Mouse (Mus musculus) kidney, embryonic 14.5 days (tissue): ENCODE measurements around the gene Il4ra. TPM values are rescaled to one million over a fixed set of nuclear protein-coding genes. Genes with fewer than 3 reads are reported as not detected.

ENCODE experiments used
- ATAC-seq: fragments of 200-750 bp; cut with Nextera tagmentation; 2 replicates; pipeline ENCODE4 v1.8.0; 2017; ENCODE audit warnings: moderate number of reproducible peaks, mild to moderate bottlenecking, moderate TSS enrichment, moderate library complexity; ENCODE audit not compliant: low FRiP score, low TSS enrichment
- H3K27ac ChIP-seq: fragments of 300-500 bp; sonication (generic); 2 replicates; pipeline ENCODE4 v1.5.1; 2014; ENCODE audit warnings: low read depth, mild to moderate bottlenecking, low read length, moderate library complexity, mixed read lengths
- H3K27me3 ChIP-seq: fragments of 300-500 bp; sonication (generic); 2 replicates; pipeline ENCODE4 v1.6.1; 2014; ENCODE audit warnings: mild to moderate bottlenecking, low read length; ENCODE audit not compliant: control insufficient read depth, insufficient read depth
- H3K36me3 ChIP-seq: fragments of 300-500 bp; sonication (generic); 2 replicates; pipeline ENCODE4 v1.6.1; 2014; ENCODE audit warnings: low read length, mixed read lengths; ENCODE audit not compliant: control insufficient read depth, insufficient read depth
- H3K4me1 ChIP-seq: fragments of 300-500 bp; sonication (generic); 2 replicates; pipeline ENCODE4 v1.6.1; 2014; ENCODE audit warnings: low read length, mixed read lengths; ENCODE audit not compliant: control insufficient read depth, insufficient read depth
- H3K4me2 ChIP-seq: fragments of 300-500 bp; sonication (generic); replicated peaks from 2 replicates; pipeline ENCODE4 v1.6.1; 2014; ENCODE audit warnings: low read depth, mild to moderate bottlenecking, low read length
- H3K4me3 ChIP-seq: fragments of 300-500 bp; sonication (generic); 2 replicates; pipeline ENCODE4 v1.5.1; 2014; ENCODE audit warnings: mild to moderate bottlenecking, low read length
- H3K9ac ChIP-seq: fragments of 300-500 bp; sonication (generic); 2 replicates; pipeline ENCODE4 v1.6.1; 2014; ENCODE audit warnings: low read depth, mild to moderate bottlenecking, low read length, moderate library complexity
- H3K9me3 ChIP-seq: fragments of 300-500 bp; sonication (generic); 2 replicates; pipeline ENCODE4 v1.6.1; 2016; ENCODE audit warnings: low read length; ENCODE audit not compliant: control insufficient read depth
- WGBS: fragments of 180-500 bp; shearing (Covaris S2); extraction: QIAGEN DNeasy Blood & Tissue Kit; methylation state at CpG from one replicate; pipeline ENCODE4 v1.1.7; 2014; 5-methylcytosine and 5-hydroxymethylcytosine counted together
- polyA plus RNA-seq: library from polyadenylated mRNA; unstranded; fragments of >200 nt; fragmentation: Nextera tagmentation; extraction: Ambion mirVana; gene quantifications from 2 replicates; pipeline ENCODE4 v1.2.1, GENCODE M21; 2014

Gene Il4ra
- polyA plus RNA-seq, 1 experiment from 2014 or later = 5.9 TPM

DNA sequence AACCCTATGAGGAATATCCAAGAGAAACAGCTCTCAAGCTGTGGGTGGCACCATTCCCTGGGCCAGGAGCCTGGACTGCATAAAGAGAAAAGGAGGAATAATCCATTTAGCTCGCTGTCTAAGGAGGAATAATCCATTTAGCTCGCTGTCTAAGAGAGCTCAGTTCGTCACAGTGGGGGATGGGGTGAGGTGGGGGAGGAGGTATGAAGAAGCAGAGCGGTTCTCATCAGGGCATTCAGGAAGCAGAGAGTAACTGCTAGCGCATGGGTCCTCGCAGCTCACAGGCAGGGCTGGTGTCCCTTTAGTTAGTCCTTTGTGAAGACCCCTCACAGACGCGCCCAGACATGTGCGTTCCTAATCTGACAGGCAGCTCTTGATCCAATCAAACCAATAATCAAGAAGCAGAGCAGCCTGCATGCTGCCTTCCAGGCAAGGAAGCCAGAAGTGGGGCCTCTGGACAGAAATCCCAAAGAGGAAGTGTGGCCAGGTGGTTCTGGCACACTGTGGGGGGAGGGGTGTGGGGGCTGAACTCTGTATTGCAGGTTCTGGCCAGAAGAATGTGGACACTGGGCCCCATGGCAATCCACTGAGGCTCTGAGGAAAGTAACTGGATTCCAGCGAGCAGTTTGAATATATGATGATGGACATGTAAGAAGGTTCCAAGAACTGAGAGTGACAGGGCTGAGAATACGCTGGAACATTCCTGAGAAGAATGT is 9.4 kb upstream of the Il4ra start:
- WGBS = 78% methylated on average over 11 of the region's 11 CpGs
- H3K4me2 ChIP-seq = no peak overlapping the region
- peak; percentile 32; the same call in 1 of the 2 replicates for ATAC-seq

GRCm38 (mm10) chr7:125543497-125543896 is 8.4 kb upstream of the Il4ra start:
- no peaks in the 10 kb centered on the region for H3K4me1 ChIP-seq
- ATAC-seq = no peak

More for the DNA sequence above, 9.4 kb upstream of the Il4ra start:
- Histone ChIP-seq H3K36me3 (no peaks in the 10 kb centered on the region), H3K9me3 (no peaks in the 10 kb centered on the region), H3K27me3 (no peaks in the 10 kb centered on the region), H3K4me1 (no peaks in the 10 kb centered on the region), H3K4me3 (no peak overlapping the region), H3K27ac (no peak overlapping the region), H3K9ac (no peak overlapping the region)

GRCm38 (mm10) chr7:125545331-125545730 is 6.6 kb upstream of the Il4ra start:
- H3K4me1 ChIP-seq = no peaks in the 10 kb centered on the region
- H3K4me2 ChIP-seq = no peak overlapping the region
- H3K9me3 ChIP-seq = no peaks in the 10 kb centered on the region
- no peaks in the 10 kb centered on the region for H3K27me3 ChIP-seq
- WGBS = 92% methylated on average over 7 of the region's 7 CpGs
- no peak for ATAC-seq
- H3K4me3 ChIP-seq = no peak overlapping the region
- no peak overlapping the region for H3K27ac ChIP-seq
- no peak overlapping the region for H3K9ac ChIP-seq
- H3K36me3 ChIP-seq = no peaks in the 10 kb centered on the region

More at GRCm38 (mm10) chr7:125543497-125543896, 8.4 kb upstream of the Il4ra start:
- WGBS = 64% methylated on average over 3 of the region's 3 CpGs
- Histone ChIP-seq H3K9ac (no peak overlapping the region), H3K4me3 (no peak overlapping the region), H3K9me3 (no peaks in the 10 kb centered on the region), H3K36me3 (no peaks in the 10 kb centered on the region), H3K4me2 (no peak overlapping the region), H3K27ac (no peak overlapping the region), H3K27me3 (no peaks in the 10 kb centered on the region)

DNA sequence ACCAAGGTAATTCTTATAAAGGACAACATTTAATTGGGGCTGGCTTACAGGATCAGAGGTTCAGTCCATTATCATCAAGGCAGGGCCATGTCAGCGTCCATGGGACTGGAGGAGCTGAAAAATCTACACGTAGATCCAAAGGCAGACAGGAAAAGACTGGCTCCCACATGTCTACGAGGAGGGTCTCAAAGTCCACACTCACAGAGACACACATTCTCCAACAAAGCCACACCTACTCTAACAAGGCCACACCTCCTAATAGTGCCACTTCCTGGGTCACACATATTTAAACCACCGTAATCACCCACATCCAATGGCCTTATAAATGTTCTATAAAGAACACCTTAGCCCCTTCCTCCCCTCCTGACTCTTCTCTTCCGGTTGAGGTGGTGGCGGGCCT is 5.2 kb upstream of the Il4ra start:
- 86% methylated on average over 6 of the region's 6 CpGs for WGBS
- Histone ChIP-seq H3K4me2 (no peak overlapping the region), H3K27ac (no peak overlapping the region), H3K4me1 (no peaks in the 10 kb centered on the region; the same call in 1 of the 2 replicates), H3K9ac (no peak overlapping the region), H3K36me3 (no peaks in the 10 kb centered on the region), H3K27me3 (no peaks in the 10 kb centered on the region), H3K4me3 (no peak overlapping the region), H3K9me3 (no peaks in the 10 kb centered on the region)
- no peak for ATAC-seq

GRCm38 (mm10) chr7:125549916-125550315 is 2.0 kb upstream of the Il4ra start:
- Histone ChIP-seq H3K36me3 (no peaks in the 10 kb centered on the region), H3K9me3 (no peaks in the 10 kb centered on the region), H3K4me3 (no peak overlapping the region), H3K9ac (no peak overlapping the region), H3K4me2 (no peak overlapping the region), H3K4me1 (peaks cover 3% of the 10 kb centered on the region; the same call in 1 of the 2 replicates), H3K27ac (no peak overlapping the region), H3K27me3 (no peaks in the 10 kb centered on the region)
- ATAC-seq = no peak
- 84% methylated on average over 8 of the region's 8 CpGs for WGBS

DNA sequence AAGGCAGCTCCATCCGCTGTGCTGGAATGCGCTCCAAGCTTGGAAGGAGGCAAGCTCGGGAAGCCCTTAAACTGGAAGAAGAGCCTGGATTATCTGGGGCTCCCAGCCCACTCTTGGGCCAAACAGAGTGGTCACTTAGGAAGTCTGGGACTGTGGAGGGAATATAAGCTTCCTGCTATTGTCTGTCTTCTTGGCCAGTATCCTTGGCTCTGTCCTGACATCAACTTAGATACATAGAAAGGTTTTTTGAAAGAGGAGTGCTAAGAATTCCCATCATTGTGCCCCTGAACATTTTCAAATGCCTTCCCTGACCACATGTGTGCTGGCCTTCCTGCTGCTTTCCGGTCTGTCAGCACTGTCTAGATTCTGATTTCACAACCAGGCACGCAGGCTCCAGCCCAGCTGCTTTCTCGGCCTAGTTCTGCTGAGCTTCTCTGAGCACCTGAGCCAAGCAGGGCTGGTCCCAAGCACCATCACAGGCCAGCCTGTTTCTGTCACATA is 989 bp upstream of the Il4ra start:
- Histone ChIP-seq H3K9ac (no peak overlapping the region), H3K9me3 (no peaks in the 10 kb centered on the region), H3K4me3 (no peak overlapping the region), H3K27ac (no peak overlapping the region), H3K27me3 (no peaks in the 10 kb centered on the region), H3K4me2 (no peak overlapping the region), H3K4me1 (peaks cover 3% of the 10 kb centered on the region; the same call in 1 of the 2 replicates), H3K36me3 (no peaks in the 10 kb centered on the region)
- ATAC-seq = no peak
- WGBS = 72% methylated on average over 6 of the region's 6 CpGs

DNA sequence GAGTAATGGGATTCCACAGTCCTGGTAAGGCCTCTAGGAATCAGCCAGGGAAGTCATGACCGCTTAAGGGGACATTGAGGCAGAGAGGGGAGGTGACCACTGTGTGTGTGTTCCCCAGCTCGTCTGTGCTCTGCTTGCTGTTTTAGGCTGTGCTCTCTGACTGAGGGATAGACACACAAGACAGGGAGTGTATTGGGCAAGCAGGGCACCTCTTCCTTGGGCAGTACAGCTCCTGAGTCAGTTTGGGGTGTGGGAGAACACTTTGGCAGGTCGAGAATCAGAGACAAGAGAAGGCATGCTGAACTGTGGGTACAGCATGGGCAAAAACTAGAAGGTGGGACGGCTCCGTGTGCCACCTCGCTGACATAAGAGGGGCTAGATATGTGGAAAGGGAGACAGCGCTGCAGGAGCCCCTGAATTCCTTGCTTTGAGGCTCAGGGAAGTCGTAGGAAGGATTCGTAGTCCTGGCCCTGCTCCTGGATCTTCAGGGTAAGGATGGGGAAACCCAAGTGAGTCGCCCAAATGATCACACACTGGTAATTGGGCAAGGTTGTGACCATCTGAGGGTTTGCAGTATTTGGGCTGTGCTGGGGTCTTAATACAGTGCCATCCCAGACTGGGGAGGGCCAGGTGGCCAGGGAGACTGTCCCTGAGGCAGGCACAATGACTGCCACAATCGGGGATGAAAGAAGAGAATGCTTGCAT is 1.1 kb downstream of the Il4ra start:
- H3K27me3 ChIP-seq = no peaks in the 10 kb centered on the region
- no peak for ATAC-seq

DNA sequence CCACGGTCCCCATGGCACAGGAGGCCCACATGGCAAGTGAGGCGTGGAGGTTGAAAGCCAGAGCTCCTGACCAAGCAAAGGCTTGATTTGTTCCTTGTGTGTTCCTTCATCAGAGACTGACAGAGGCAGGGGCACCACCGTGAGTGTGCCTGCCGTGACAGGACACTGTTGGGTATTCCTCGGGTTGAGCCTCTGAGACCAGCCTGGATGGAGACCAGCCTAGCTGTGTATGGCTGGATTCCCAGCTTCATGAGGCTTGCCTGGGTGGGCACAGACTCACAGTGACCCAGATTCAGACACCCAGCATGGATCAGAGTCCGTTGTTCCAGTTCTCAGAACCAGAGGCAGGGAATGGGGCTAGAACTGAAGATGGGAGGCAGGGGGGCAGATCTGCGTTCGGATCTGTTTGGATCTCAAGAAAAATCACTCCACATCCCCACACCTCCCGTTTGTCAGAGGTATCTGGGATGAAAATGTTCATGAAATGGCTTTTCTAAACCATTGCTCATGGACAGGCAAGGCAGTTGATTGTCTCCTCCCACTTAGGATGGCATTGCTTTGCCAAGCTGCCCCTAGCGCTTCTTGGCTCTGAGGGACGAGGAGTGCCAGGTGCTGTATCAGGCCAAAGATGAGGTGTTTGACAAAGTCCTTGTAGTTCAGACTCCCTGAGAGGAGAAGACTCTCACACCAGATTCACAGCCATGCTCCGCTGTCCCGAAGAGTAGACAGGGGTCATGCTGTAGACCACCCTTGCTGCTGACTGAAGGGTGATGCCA is 1.9 kb downstream of the Il4ra start:
- no peak for ATAC-seq
- Histone ChIP-seq H3K27ac (no peak overlapping the region), H3K4me3 (no peak overlapping the region; the same call in 1 of the 2 replicates), H3K4me2 (no peak overlapping the region), H3K9me3 (no peaks in the 10 kb centered on the region), H3K4me1 (peaks cover 9% of the 10 kb centered on the region; the same call in 1 of the 2 replicates), H3K36me3 (no peaks in the 10 kb centered on the region), H3K27me3 (no peaks in the 10 kb centered on the region), H3K9ac (no peak overlapping the region)
- WGBS = 86% methylated on average over 13 of the region's 13 CpGs

More for the DNA sequence above, 1.1 kb downstream of the Il4ra start:
- Histone ChIP-seq H3K9ac (peak overlapping the region; percentile 70; the same call in 1 of the 2 replicates), H3K36me3 (no peaks in the 10 kb centered on the region), H3K27ac (no peak overlapping the region), H3K4me2 (peak overlapping the region; percentile 70), H3K4me3 (peak overlapping the region; percentile 53), H3K4me1 (peaks cover 9% of the 10 kb centered on the region; the same call in 1 of the 2 replicates), H3K9me3 (no peaks in the 10 kb centered on the region)
- WGBS = 74% methylated on average over 11 of the region's 11 CpGs
